Mouse (Mus musculus): ENCODE results near the gene Defb3. TPM values are rescaled to one million over a fixed set of nuclear protein-coding genes. Genes with fewer than 3 reads are reported as not detected.
"Not testable (repeated sequence)": the region's sequence is repeated elsewhere in the genome, so short reads cannot be mapped to it uniquely, and the experiment has no call there.

The Defb3 gene
- polyA plus RNA-seq (2016; fragmentation: Nextera tagmentation; extraction: Ambion mirVana) = not detected in 2 replicates

GRCm38 (mm10) chr8:19293060-19293459, at the start of gene Defb3:
Gene Defb3 (plus strand): TSS chr8:19293360.
- not testable (repeated sequence) for H3K27me3 ChIP-seq (ENCODE audit: low read depth, poor library complexity, severe bottlenecking); DNase-seq (ENCODE audit: low spot score); H3K9me3 ChIP-seq (replicated peaks); H3K4me3 ChIP-seq; H3K27ac ChIP-seq; H3K4me1 ChIP-seq; H3K36me3 ChIP-seq
- WGBS = 72% methylated on average over 2 of the region's 2 CpGs

GRCm38 (mm10) chr8:19247280-19247679, 45.9 kb upstream of the Defb3 start, which contains the start of gene Defb5:
Gene Defb5 (plus strand): TSS chr8:19247580.
- H3K36me3 ChIP-seq = no peaks in the 10 kb centered on the region
- H3K27me3 ChIP-seq (ENCODE audit: low read depth, poor library complexity, severe bottlenecking) = no peaks in the 10 kb centered on the region
- H3K4me1 ChIP-seq = no peaks in the 10 kb centered on the region
- no peak for DNase-seq (ENCODE audit: low spot score)
- WGBS = 95% methylated on average over 5 of the region's 5 CpGs
- no peak within 1 kb of the TSS for H3K4me3 ChIP-seq
- H3K9me3 ChIP-seq (replicated peaks) = no peaks in the 10 kb centered on the region
- no peak within 1 kb of the TSS for H3K27ac ChIP-seq

- no peaks in the 10 kb centered on the region for H3K4me1 ChIP-seq
- peaks cover 2% of the 10 kb centered on the region; the same call in 1 of the 2 replicates for H3K9me3 ChIP-seq (replicated peaks)
- no peaks in the 10 kb centered on the region for H3K27me3 ChIP-seq (ENCODE audit: low read depth, poor library complexity, severe bottlenecking)
- no peak overlapping the region for H3K4me3 ChIP-seq
- no peak overlapping the region for H3K27ac ChIP-seq
- DNase-seq (ENCODE audit: low spot score) = no peak
- no peaks in the 10 kb centered on the region for H3K36me3 ChIP-seq
Measured at GRCm38 (mm10) chr8:19258136-19258535, 35.0 kb upstream of the Defb3 start.

- H3K4me3 ChIP-seq = no peak overlapping the region
- DNase-seq (ENCODE audit: low spot score) = no peak
- no peaks in the 10 kb centered on the region for H3K27me3 ChIP-seq (ENCODE audit: low read depth, poor library complexity, severe bottlenecking)
- WGBS = 56% methylated on average over 3 of the region's 3 CpGs
- H3K36me3 ChIP-seq = no peaks in the 10 kb centered on the region
- no peaks in the 10 kb centered on the region for H3K4me1 ChIP-seq
- H3K27ac ChIP-seq = no peak overlapping the region
- peaks cover 2% of the 10 kb centered on the region; the same call in 1 of the 2 replicates for H3K9me3 ChIP-seq (replicated peaks)
Measured at GRCm38 (mm10) chr8:19259667-19260066, 33.5 kb upstream of the Defb3 start.

- not testable (repeated sequence) for H3K9me3 ChIP-seq (replicated peaks); H3K4me1 ChIP-seq; H3K36me3 ChIP-seq; H3K27ac ChIP-seq; H3K4me3 ChIP-seq; DNase-seq (ENCODE audit: low spot score); H3K27me3 ChIP-seq (ENCODE audit: low read depth, poor library complexity, severe bottlenecking)
- 72% methylated on average over 3 of the region's 3 CpGs for WGBS
Measured at GRCm38 (mm10) chr8:19298361-19298760, 5.2 kb downstream of the Defb3 start.

GRCm38 (mm10) chr8:19331836-19332235, 38.7 kb downstream of the Defb3 start:
- H3K27me3 ChIP-seq (ENCODE audit: low read depth, poor library complexity, severe bottlenecking) = no peaks in the 10 kb centered on the region
- H3K9me3 ChIP-seq (replicated peaks) = no peaks in the 10 kb centered on the region
- no peaks in the 10 kb centered on the region for H3K36me3 ChIP-seq
- H3K4me3 ChIP-seq = no peak overlapping the region
- DNase-seq (ENCODE audit: low spot score) = no peak
- WGBS = 14% methylated on average over 3 of the region's 3 CpGs
- H3K4me1 ChIP-seq = no peaks in the 10 kb centered on the region
- H3K27ac ChIP-seq = no peak overlapping the region

Other genes with a start within 250 kb of the Defb3 start
- not detected in 2 replicates for gene Defb39, start 228.6 kb upstream of the Defb3 start, polyA plus RNA-seq (2016; fragmentation: Nextera tagmentation; extraction: Ambion mirVana)
- not detected in 2 replicates for gene Defb12, start 178.5 kb upstream of the Defb3 start, polyA plus RNA-seq (2016; fragmentation: Nextera tagmentation; extraction: Ambion mirVana)
- not detected in 2 replicates for gene Defb34, start 169.6 kb upstream of the Defb3 start, polyA plus RNA-seq (2016; fragmentation: Nextera tagmentation; extraction: Ambion mirVana)
- gene Gm45826, start 152.6 kb upstream of the Defb3 start, polyA plus RNA-seq (2016; fragmentation: Nextera tagmentation; extraction: Ambion mirVana) = not detected in 2 replicates
- not detected in 2 replicates for gene Defb14, start 99.0 kb upstream of the Defb3 start, polyA plus RNA-seq (2016; fragmentation: Nextera tagmentation; extraction: Ambion mirVana)
- gene Defb4, start 94.7 kb upstream of the Defb3 start, polyA plus RNA-seq (2016; fragmentation: Nextera tagmentation; extraction: Ambion mirVana) = not detected in 2 replicates
- gene Defb6, start 67.9 kb upstream of the Defb3 start, polyA plus RNA-seq (2016; fragmentation: Nextera tagmentation; extraction: Ambion mirVana) = not detected in 2 replicates
- gene Defb46, start 53.4 kb upstream of the Defb3 start, polyA plus RNA-seq (2016; fragmentation: Nextera tagmentation; extraction: Ambion mirVana) = not detected in 2 replicates
- not detected in 2 replicates for gene Defb5, start 45.8 kb upstream of the Defb3 start, polyA plus RNA-seq (2016; fragmentation: Nextera tagmentation; extraction: Ambion mirVana)
- gene Defb8, start 154.2 kb downstream of the Defb3 start, polyA plus RNA-seq (2016; fragmentation: Nextera tagmentation; extraction: Ambion mirVana) = not detected in 2 replicates
- not detected in 2 replicates for gene Defb7, start 201.7 kb downstream of the Defb3 start, polyA plus RNA-seq (2016; fragmentation: Nextera tagmentation; extraction: Ambion mirVana)

Data from limb, embryonic 10.5 days (tissue).